Mouse (Mus musculus): ENCODE data around the gene Cdh23. TPM values are rescaled to one million over a fixed set of nuclear protein-coding genes. Genes with fewer than 3 reads are reported as not detected.

Cdh23 gene
- polyA plus RNA-seq, 2 experiments from 2014 or later = 4.0 to 5.5 TPM

DNA sequence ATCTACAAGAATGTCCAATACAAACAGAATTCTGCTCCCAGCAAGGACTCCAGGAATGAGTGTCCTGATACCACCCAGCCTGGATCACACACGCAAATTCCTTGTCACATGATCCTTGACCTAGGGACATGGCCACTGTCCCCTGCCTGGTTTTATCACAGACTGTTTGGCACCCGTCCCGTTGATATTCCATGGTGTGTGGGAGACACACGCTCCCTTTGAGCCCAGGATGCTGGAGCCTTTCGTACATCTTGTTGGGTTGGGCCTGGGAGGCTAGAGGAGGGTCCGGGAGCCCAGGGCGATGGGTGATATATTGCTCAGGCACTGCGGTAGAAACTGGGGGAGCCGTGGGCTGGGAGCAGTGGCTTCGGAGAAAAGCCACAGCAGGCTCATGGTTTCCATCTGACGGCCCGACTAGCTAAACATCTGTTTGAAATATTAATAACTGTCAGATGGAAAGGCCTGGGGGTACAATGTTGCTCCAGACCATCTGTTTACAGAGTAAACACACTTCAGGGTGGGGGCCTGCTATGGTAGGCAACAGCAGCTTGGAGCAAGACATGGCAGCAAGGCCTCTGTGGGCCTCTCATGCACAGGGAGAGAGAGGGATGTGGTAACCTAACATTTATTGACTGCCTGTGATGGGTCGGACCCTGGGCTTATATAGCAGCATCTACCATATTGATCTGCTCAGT is 232.2 kb downstream of the Cdh23 start:
- ATAC-seq = no peak

DNA sequence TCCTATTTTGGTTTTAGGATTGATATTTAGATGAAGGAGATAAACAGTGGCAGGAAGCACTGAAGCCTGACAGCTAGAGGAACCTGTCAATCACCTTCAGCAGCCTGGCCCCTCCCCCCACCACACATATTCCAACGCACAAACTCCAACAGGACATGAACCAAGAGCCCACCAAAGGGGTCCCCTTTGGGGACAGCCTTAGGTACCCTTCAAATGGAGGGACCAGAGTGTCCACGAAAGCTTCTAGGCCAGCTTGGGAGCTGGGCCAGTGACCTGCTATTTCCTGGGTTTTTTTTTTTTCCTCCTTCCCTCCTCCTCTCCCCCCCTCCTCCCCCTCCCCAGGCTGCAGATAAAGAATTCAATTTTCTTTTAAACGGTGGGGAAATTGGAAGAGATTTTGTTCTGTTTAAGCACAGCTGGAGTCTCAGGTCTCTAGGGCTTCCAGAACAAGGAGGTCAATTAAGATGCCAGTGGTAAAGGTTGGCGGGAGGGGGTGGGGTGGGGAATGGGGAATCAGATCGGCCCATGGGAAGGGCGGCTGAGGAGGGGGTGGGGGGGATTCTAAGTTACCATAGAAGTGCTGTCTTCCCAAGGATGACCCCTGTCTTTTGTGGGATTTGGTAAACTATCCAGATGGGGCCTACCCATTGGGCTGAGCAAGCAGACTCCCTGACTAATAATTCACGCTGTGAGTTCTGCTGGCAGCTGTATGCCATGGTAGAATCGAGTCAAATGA is 239.5 kb downstream of the Cdh23 start:
- no peak for ATAC-seq

DNA sequence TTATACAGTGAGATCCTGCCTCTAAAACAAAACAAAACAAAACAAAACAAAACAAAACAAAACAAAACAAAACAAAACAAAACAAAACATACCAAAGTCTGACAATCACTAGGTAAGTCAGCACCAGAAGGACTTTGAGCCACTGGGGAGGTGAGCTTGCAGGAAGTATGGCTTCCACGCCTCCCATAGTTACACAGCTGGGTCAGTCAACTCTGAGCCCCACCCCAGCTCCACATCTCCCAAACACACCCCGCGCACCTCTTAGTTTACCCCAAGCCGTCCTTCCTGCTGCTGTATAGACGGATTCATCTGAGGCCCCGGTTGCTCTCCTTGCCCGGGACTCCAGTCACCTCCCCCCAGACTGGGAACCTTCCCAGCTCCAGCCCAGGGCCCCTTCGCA is 241.1 kb downstream of the Cdh23 start:
- ATAC-seq = no peak

DNA sequence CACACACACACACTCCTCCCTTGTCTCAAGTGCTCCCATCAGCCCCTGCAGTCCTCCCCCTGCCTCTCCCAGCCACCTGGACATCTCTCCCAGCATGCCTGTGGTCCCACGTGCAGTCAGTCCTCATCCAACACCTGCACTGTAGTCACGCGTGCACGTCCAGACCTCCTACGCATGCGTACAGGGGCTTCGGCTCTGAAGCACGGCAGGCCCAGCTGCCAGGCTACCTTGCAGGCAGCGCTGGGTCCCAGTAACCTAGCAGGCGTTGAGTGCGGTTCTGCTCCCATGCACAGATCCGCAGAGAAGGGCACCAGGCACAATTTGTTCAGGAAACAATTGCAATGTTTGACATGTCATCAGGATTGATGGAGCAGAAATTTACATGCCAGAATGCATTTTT is 249.1 kb downstream of the Cdh23 start:
- no peak for ATAC-seq

DNA sequence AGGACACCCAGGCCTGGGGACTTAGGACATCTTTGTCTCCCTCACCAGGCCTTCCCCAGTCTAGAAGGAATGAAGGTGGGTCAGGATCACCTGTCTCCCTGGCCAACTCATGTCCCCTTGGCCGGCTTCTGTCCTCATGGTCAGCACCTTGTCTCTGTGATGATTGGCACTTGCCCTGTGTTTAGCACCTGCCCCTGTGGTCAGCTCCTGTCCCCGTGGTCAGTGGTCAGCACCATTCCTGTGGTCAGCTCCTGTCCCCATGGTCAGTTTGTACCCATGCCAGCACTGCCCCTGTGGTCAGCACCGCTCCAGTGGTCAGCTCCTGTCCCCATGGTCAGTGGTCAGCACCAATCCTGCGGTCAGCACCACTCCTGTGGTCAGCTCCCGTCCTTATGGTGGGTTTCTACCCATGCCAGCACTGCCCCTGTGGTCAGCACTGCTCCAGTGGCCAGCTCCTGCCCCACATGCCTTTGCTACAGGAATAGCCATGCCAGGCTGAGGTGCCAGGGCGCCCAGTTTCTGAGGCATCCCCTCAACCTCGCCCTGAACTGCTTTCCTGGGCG is 251.2 kb downstream of the Cdh23 start:
- no peak for ATAC-seq

DNA sequence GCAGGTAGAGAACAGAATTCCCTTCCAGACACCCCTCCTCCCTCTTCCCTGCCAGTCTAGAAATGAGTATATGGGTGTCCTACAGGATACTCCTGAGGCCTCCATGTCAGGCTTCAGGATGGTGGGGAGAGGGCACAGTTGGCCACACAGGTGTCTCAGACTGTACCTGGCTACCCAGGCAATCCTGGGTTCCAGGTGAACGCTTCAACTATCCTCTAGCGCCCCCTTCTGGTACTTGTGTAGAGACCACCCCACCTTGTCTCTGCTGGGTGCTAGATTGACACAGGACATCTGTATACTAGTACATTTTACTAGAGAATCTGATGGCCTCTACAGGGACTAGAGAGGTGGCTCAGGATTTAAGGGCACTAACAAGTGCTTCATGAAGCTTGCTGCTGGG is 253.2 kb downstream of the Cdh23 start:
- ATAC-seq = no peak

DNA sequence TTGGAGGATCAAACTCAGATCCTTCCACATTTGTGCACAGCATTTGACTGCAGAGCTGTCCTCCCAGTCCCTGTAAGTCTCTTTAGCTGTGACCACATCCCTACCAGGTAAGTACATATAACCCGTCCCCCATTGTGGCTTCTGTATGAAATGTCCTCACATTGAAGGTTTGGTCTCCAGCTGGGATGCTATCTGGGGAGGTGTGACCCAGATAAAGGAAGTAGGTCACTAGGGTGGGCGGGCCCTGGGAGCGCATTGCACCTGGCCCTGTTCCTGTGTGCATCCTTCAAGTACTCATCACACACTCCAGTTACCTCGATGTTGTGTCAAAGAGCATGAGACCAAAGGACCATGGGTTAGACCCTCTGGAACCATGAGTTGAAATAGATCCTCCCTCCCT is 254.0 kb downstream of the Cdh23 start:
- ATAC-seq = no peak

DNA sequence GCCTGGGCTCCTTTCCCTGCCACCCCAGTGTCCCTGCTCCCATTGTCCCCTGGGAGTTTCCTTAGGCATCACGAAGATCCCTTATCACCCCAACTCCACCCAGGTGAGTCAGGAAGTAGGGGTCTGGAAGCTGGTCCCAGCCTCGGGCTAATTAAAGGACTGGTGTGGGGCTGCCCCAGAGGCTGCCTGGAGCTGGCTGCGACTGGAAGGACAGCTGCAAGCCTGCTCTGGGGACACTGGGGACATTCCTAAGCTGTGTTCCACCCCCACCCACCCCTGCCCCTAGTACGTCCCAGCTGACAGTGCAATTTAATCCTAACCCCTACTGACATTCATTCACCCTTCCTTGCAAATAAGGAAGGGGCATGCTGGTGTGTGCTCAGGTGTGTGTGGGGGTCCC is 263.6 kb downstream of the Cdh23 start:
- ATAC-seq = no peak

DNA sequence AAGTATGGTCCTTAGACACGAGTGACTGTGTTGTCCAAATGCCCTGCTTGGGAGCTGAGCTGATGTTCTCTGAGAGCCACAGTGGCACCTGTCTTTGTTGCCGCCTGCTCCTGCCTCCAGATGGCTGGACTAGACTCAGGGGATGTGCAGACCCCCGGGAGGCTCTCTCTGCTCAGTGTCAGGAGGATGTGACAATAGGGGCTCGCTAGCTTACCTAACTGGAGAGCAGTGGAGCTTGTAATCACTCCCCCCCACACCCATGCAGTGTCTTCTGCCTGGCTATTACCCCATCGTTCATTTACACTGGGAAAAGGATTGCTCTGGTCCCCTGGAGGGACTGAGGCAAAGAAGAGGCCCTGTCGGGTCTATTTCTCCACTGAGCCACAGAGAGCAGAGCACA is 265.7 kb downstream of the Cdh23 start:
- no peak for ATAC-seq

DNA sequence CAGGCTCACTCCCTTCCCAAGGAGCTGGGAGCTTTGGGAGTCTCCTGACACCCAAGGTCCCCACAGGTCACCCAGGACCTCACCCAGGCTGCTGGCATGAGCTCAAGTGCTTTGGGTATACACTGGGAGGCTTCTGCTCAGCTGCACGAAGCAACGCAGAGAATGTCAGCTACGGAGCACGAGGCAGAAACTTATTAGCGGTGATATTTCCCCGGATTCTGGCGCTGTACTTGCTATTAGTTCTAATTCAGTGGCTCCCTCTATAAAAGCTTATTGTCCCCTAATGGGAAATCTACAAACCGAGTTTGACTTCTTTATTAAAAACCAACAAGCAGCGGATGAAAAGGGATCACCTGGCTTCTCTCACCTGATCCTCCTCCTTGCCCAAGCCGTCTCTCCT is 266.3 kb downstream of the Cdh23 start:
- ATAC-seq = no peak

DNA sequence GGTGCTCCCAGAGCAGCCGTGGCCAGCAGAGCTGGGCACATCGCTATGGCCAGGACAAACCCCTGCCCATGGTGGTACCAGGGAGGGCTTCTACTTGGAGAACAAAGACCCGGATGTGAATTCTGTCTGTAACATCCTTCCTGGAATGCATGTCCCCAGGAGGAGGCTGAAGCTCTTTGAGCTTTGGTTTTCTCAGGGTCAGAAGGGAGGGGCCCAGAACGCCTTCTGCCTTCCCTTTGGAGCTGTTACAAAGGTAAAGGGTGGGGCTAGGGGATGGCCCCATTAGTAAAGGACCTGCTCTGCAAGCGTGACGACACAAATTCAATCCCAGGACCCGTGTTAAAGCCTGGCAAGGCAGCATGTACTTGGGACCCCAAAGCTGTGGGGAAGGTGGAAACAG is 273.5 kb downstream of the Cdh23 start:
- no peak for ATAC-seq

DNA sequence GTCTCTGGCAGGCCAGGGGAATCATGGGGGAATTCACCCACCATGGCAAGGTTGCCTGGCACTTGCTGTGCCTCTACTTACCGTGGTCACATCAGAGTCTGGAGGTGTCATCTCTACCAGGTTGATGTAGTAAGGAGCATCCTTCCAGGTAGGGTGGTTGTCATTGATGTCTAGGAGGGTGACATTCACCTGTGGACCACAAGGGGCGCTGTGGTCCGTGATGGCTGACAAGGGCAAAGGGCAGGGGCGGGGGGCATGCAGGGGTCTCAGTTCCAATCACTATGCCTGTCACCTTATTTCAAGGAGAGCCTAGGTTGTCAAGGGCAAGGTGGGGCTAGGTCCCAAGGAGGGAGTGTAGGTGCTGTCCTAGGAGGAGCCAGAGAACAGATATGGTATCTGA is 276.7 kb downstream of the Cdh23 start:
- no peak for ATAC-seq

DNA sequence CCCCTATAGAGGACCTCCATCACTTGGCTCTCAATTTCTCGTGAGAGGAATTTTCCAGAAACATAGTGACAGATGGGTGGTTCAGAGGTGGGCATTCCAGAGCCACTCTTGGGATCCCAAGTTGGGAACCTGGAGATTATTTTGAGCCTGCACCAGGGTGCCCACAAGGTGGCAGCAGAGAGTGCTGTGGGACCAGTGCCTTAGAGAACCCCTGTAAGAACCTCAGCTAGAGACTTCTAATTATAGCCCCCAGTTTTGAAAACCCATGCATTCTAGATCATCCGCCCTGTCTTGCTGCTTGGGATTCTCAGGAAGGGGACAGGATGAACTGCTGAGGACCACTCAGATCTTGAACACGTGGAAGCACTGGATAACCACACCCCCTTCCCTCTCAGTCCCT is 278.2 kb downstream of the Cdh23 start:
- peak; percentile 40 for ATAC-seq

DNA sequence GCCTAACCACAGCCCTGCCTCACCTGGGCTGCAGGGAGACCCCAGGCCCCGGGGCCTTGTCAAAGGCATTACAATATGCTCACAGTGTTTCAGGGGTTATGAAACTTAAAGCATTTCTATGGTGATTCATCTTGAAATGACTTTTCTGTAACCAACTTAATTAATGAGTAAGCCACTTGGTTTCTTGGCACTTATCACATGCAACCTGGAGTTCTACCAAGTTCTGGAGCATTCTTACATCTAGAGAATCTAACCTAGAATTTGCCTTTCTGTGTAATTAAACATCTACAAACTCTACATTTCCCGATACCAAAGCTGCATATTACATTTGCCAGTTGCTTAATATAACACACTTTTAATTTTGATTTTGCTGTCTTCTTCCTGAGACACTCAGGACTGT is 279.2 kb downstream of the Cdh23 start:
- ATAC-seq = no peak

DNA sequence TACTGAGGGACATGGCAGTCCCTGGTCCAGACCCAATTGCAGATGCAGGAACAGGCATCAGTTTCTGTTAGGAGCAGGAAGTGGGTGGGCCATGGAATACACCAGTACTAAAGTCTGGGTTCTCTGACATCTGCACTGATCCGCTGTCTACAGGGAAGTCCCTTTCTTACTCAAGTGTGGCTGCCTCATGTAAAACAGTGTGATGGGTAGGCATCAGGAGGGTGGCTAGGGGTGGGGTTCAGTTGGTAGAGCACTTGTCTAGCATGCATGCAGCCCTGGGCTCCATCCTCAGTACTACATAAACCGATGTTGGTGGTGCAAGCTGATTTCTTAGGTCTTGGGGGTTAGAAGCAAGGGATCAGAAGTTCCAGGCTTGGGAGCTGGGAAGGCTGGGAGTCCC is 282.5 kb downstream of the Cdh23 start:
- ATAC-seq = no peak

DNA sequence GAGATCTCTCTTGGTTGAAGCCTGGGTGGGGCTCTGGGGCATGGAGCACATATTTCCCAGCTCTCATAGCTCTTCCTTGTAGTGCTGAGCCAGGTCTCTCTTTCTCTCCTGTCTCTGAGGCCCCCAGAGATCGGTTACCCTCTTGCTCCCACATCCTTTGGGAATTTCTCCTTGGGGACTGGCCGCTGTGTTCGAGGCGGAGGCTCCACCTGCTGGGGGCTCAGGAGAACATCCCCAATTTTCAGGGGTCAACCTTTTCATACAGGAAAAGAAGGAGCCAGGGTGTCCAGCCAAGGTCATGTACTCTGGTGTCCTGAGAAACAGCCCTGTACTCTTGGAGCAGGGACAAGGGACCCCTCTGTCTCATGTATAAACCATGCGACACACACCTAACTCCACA is 284.5 kb downstream of the Cdh23 start:
- no peak for ATAC-seq

DNA sequence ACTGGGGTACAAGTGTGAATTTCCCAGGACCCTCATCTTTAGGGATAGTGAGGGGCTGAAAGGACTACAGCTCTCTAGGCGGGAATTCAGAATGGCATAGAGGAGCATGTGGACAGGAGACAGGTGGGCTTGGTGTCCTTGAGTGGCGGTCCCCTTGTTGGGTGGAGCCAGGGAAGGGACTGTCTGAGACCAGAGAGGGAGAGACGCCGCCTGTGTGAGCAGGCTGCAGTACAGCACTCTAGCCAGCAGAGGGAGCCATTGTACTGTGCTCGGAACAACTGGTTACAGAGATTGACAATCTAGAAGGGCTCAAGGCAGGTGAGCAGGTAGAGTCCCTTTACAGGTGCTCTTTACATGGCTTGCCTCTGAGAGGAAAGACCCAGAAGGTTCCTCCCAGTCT is 288.5 kb downstream of the Cdh23 start:
- peak; percentile 65 for ATAC-seq

DNA sequence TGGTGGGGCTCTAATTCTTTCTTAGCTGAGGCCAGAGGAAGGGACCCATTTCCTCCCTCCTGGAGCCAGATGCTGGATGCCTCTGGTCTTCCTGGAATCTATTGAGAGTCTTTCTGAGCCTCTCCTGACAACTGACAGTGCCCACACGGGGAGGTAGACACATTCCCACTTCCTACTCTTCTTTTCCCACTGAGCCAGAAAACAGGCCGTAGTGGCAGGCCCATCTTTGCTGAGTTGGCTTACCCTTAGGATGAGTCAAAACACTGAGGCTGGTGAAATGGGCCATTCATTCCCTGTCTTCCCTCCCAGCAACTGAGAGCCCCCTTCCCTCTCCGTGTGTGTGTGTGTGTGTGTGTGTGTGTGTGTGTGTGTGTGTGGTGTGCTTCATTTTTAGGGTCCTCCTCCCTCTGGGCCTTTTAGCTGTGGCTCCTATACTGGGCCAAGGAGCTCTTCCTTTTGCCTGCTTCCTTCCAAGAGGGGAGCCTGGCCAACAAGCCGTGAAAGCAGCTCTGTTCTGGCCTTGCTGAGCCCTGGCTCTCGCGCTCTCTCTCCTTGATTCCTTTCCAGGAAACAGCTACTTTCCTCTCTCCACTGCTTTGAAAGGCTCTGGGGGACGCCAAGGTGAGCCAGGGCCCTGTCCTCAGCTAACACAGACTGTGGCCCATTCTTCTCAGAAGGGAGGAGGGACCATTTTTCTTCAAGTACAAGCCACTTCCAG is 290.7 kb downstream of the Cdh23 start:
- ATAC-seq = no peak

DNA sequence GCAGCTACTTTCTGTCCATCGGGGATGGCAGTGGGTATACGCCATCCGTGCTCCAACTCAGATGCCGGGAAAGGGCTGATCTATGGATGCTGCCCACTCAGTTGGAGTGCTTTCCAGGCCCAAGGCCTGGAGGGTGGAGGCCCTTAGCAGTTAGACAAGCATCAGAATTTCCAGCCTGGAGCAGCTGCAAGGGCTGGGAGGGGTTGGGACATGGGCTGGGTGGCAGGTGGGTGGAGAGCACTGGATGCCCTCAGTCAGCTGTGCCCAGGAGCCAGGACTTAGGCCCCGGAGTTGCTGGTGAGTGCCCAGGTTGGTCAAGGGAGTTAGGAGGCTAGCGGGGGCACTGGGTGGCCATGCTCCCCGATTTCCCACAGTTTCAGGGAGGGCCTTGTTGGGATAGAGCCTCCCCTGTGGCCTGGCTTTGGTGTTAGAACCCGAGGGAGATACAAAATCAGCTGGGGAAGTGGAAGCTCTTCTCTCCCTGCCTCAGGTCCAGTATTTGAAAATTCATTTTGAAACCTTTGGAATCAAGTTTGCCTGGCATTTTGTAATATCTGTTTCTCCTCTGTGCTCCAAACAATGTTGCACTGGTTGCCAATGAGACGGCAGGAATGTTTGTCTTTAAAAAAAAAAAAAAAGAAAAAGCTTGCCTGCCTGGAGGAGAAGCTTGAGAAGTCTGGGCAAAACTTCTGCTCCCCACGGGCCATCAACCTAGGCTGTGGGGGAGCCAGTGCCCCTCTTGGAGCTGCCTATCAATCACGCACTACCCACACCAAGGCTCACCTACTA is 295.6 kb downstream of the Cdh23 start:
- ATAC-seq = no peak

DNA sequence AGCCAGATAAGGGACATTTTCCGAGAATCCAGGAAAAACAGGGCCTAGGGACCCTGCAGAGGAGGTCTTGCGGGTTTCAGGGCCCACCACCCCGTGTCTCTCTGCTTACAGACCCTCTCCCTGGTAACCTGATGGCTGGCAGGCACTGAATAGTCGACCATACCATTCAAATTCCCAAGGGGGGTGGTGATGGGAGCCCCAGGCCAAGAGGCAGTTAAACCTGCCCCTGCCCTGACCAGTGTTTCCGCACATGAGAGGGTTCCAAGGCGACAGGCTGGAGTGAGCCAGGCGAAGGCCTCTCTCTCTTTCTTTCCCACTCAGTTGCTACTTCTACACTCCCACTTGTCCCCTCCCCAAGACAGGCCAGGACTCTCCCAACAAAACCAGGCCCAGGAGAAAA is 296.8 kb downstream of the Cdh23 start, which contains the start of gene Gm17455:
Gm17455 (plus strand) TSS at position 278 of the 400 bp plus-strand sequence.
- no peak for ATAC-seq

DNA sequence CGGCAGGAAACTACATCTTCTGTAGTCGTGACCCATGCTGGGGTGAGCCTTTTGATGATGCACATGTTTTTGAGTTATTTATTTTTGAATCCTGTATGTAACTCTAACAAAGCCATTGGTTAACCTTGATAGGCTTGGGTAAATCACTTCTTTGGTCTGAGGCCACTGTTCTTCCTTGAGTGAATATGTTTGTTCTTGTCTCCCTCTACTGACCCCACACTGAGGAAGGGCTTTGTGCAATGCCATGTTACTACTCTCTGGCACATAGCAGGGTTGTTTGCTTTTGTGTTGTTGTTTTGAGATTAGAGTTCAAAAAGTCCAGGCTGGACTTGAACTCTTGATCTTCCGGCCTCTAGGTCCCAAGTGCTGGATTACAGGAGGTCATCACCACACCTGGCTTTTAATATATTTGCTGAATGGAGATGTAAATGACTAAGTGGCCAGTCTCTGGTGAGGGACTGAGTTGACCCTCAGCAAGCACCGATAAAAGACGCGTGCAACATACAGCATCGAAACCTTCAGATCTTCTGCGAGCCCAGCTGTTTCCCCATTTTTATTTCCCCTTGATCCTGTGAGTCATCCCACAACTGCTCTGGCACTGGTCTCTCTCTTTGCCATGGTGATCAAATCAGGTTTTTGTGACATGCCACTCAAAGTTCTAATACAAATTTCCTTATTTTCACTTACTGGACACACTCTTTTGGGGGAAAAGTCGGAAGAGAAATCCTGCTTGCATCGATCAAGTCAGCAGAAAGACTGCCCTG is 298.1 kb downstream of the Cdh23 start:
- ATAC-seq = peak; percentile 36

DNA sequence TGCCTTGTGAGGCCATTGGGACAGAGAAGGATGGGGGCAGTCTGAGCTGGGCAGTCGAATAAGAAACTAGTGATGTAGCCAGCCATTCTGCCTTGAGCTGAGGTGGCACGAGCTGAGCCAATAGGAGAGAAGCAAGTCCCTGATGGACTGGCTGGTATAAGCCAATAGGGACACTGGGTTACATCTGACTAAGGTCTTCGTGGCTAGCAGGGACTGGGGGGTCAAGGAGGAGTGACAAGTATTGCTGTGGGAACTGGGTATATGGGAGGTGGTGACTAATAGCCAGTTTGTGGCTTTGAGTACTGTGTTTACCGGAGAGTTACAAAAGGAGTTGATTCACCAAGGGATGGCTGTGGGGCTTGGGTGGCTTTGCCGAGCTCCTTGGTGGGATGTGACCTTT is 300.7 kb downstream of the Cdh23 start:
- ATAC-seq = no peak
